Mouse (Mus musculus) MEL (cell line): ENCODE data around the gene Gm11037.

ENCODE experiments used
- CTCF ChIP-seq, 3 experiments: IDR thresholded peaks in 2 of 3; conservative IDR thresholded peaks in 1 of 3; 2 replicates each; pipeline ENCODE4 v1.5.1; 2011 to 2012; ENCODE audit warnings: low read length in 3 of 3, low read depth in 2 of 3, mild to moderate bottlenecking in 2 of 3, improper control_type of control experiment in 1 of 3, inconsistent platforms in 1 of 3, mixed read lengths in 1 of 3, moderate library complexity in 1 of 3; ENCODE audit not compliant: control insufficient read depth in 1 of 3, insufficient read depth in 1 of 3, poor library complexity in 1 of 3, severe bottlenecking in 1 of 3
- EP300 ChIP-seq, 2 experiments: IDR thresholded peaks; 2 replicates each; pipeline ENCODE4 v1.6.1; 2011; ENCODE audit warnings: improper control_type of control experiment in 2 of 2, low read length in 2 of 2, low read depth in 1 of 2, mild to moderate bottlenecking in 1 of 2
- GATA1 ChIP-seq: IDR thresholded peaks from 2 replicates; pipeline ENCODE4 v1.6.1; 2011; ENCODE audit warnings: low read depth, low read length, improper control_type of control experiment
- HCFC1 ChIP-seq: IDR thresholded peaks from 2 replicates; pipeline ENCODE4 v1.6.1; 2012; ENCODE audit warnings: low read depth, mild to moderate bottlenecking, inconsistent platforms, low read length, improper control_type of control experiment, moderate library complexity
- MAFK ChIP-seq: IDR thresholded peaks from 2 replicates; pipeline ENCODE4 v1.6.1; 2011; ENCODE audit warnings: low read depth, mild to moderate bottlenecking, low read length, improper control_type of control experiment, borderline replicate concordance
- NELFE ChIP-seq: IDR thresholded peaks from 2 replicates; pipeline ENCODE4 v1.6.1; 2011; ENCODE audit warnings: low read depth, low read length, improper control_type of control experiment
- POLR2A ChIP-seq, 2 experiments: IDR thresholded peaks; 2 replicates each; pipeline ENCODE4 v1.6.1; 2011 to 2012; ENCODE audit warnings: low read length in 2 of 2, mild to moderate bottlenecking in 2 of 2, control low read depth in 1 of 2, improper control_type of control experiment in 1 of 2, low read depth in 1 of 2, moderate library complexity in 1 of 2; ENCODE audit not compliant: control insufficient read depth in 1 of 2, insufficient read depth in 1 of 2, poor library complexity in 1 of 2
- TCF12 ChIP-seq: IDR thresholded peaks from 2 replicates; pipeline ENCODE4 v1.6.1; 2014; ENCODE audit warnings: low read depth, mild to moderate bottlenecking, inconsistent platforms, low read length, improper control_type of control experiment, moderate library complexity
- UBTF ChIP-seq: IDR thresholded peaks from 2 replicates; pipeline ENCODE4 v1.6.1; 2012; ENCODE audit warnings: low read depth, mild to moderate bottlenecking, inconsistent platforms, low read length, improper control_type of control experiment, moderate library complexity, borderline replicate concordance; ENCODE audit not compliant: insufficient read depth

DNA sequence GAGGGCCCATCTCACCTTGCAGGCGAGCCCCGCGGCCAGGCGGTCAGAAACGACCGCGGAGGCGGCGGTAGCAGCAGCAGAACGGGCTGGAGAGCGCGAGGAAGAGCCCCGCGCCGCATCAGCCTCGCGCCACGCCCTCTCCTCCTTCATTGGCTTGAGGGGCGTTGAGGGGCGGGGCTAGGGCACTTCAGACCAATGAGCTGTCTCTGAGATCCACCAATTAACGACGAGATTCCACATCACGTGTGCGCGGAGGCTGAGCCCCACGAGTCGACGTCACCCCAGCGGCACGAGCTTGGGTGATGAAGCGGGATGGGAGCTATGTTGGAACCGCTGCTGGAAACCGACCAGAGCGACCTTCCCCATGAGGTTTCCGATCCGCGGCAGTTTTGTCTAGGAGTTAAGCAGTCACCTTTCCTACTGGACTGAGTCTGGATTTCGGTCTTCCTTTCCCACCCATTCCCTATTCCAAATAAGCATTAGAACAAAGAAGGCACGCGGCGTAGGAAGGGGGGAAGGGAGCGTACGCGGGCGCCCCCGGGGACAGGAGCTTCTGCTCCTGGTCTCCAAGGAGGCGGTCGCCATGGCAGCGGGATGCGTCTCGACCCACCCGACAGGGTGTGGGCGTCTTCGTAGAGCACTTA is 26.8 kb downstream of the Gm11037 start, which contains the start of gene 1700037H04Rik:
- TF ChIP-seq POLR2A (IDR thresholded peaks at IDR 0.05; ENCODE audit: control insufficient read depth in 1 of 2, insufficient read depth in 1 of 2, low read depth in 1 of 2, low read length in 2 of 2, poor library complexity in 1 of 2) (peak; percentile 89 to 96), CTCF (IDR thresholded peaks at IDR 0.05 in 2 of 3, conservative IDR thresholded peaks at IDR 0.05 in 1 of 3; ENCODE audit: control insufficient read depth in 1 of 3, insufficient read depth in 1 of 3, low read depth in 2 of 3, low read length in 3 of 3, poor library complexity in 1 of 3, severe bottlenecking in 1 of 3) (no peak), MAFK (no peak), EP300 (IDR thresholded peaks at IDR 0.05; ENCODE audit: low read depth in 1 of 2, low read length in 2 of 2) (no peak), NELFE (peak; percentile 95), GATA1 (no peak), UBTF (no peak), TCF12 (no peak; the same call in 1 of the 2 replicates), HCFC1 (no peak; the same call in none of the 2 replicates)
